Mouse (Mus musculus) embryonic facial prominence, embryonic 12.5 days (tissue): ENCODE measurements around the gene Nsun6. TPM values are rescaled to one million over a fixed set of nuclear protein-coding genes. Genes with fewer than 3 reads are reported as not detected.

Experiments
- ATAC-seq: fragments of 200-750 bp; cut with Nextera tagmentation; 2 replicates; pipeline ENCODE4 v1.8.0; 2017; ENCODE audit not compliant: insufficient number of reproducible peaks, insufficient read depth, low FRiP score, low TSS enrichment
- H3K27ac ChIP-seq: fragments of 300-500 bp; sonication (generic); 2 replicates; pipeline ENCODE4 v1.5.1; 2016; ENCODE audit warnings: mild to moderate bottlenecking
- H3K27me3 ChIP-seq: fragments of 300-500 bp; sonication (generic); 2 replicates; pipeline ENCODE4 v1.6.1; 2016; ENCODE audit warnings: mild to moderate bottlenecking, moderate library complexity
- H3K36me3 ChIP-seq: fragments of 300-500 bp; sonication (generic); 2 replicates; pipeline ENCODE4 v1.6.1; 2016; ENCODE audit warnings: mild to moderate bottlenecking
- H3K4me1 ChIP-seq: fragments of 300-500 bp; sonication (generic); 2 replicates; pipeline ENCODE4 v1.6.1; 2016
- H3K4me2 ChIP-seq: fragments of 300-500 bp; sonication (generic); replicated peaks from 2 replicates; pipeline ENCODE4 v1.6.1; 2016; ENCODE audit warnings: mild to moderate bottlenecking, moderate library complexity
- H3K4me3 ChIP-seq: fragments of 300-500 bp; sonication (generic); 2 replicates; pipeline ENCODE4 v1.5.1; 2016; ENCODE audit warnings: mild to moderate bottlenecking
- H3K9ac ChIP-seq: fragments of 300-500 bp; sonication (generic); 2 replicates; pipeline ENCODE4 v1.6.1; 2016; ENCODE audit warnings: mild to moderate bottlenecking, moderate library complexity
- H3K9me3 ChIP-seq: fragments of 300-500 bp; sonication (generic); 2 replicates; pipeline ENCODE4 v1.6.1; 2016; ENCODE audit warnings: mild to moderate bottlenecking, moderate library complexity
- WGBS: fragments of 180-500 bp; shearing (Covaris S2); methylation state at CpG from one replicate; pipeline ENCODE4 v1.1.7; 2016; 5-methylcytosine and 5-hydroxymethylcytosine counted together
- polyA plus RNA-seq: library from polyadenylated mRNA; unstranded; fragments of >200 nt; fragmentation: Nextera tagmentation; extraction: Ambion mirVana; gene quantifications from 2 replicates; pipeline ENCODE4 v1.2.1, GENCODE M21; 2016

Nsun6 gene
- polyA plus RNA-seq, 1 experiment from 2014 or later: 11.9 TPM

DNA sequence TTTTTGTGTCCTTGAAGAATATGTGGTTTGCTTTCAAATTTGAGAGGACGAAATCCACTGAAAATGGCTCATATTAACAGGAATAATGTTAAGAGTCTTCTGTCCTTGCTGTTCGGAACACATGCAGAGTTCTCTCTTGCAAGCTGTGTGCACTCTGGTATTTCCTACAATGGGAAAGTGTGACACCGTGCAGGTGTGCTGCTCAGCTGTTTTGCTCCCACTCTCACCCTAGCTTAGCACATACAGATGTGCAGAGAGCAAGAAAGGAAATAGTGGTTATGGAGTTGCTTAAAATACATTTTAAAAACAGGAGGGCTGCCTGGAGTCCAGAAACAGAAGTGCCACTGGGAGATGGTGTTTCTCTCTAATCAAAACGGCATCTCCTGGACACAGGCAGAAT, 65.5 kb downstream of the Nsun6 start:
- no peak for ATAC-seq

GRCm38 (mm10) chr2:14988451-14988850, 66.4 kb downstream of the Nsun6 start:
- H3K9me3 ChIP-seq: no peaks in the 10 kb centered on the region
- WGBS: 83% methylated on average over 4 of the region's 4 CpGs

More for the DNA sequence above, 65.5 kb downstream of the Nsun6 start:
- no peaks in the 10 kb centered on the region for H3K4me1 ChIP-seq
- no peak overlapping the region for H3K4me2 ChIP-seq
- H3K27ac ChIP-seq: no peak overlapping the region
- H3K9ac ChIP-seq: no peak overlapping the region
- H3K27me3 ChIP-seq: no peaks in the 10 kb centered on the region
- 0 out of 2 replicates have a peak, but pooled peaks cover 4% of the 10 kb centered on the region for H3K36me3 ChIP-seq
- H3K9me3 ChIP-seq: no peaks in the 10 kb centered on the region
- no peak overlapping the region for H3K4me3 ChIP-seq
- WGBS: 80% methylated on average over 4 of the region's 4 CpGs

DNA sequence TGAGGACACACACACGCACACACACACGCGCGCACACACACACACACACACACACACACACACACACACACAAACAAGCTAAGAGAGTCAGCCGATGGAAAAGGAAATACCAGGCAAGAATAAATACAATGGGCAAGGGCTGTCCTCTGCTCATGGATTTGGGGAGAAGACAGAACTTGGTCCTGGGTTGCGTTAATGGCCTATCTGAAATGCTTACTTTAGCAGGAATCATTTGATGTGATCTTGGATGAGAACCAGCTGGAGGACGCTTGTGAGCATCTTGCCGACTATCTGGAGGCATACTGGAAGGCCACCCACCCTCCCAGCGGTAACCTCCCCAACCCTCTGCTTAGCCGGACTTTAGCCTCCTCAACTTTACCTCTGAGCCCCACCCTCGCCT, 70.8 kb downstream of the Nsun6 start:
- Histone ChIP-seq H3K36me3 (no peaks in the 10 kb centered on the region), H3K4me2 (no peak overlapping the region), H3K4me3 (no peak overlapping the region), H3K9ac (no peak overlapping the region), H3K27me3 (no peaks in the 10 kb centered on the region), H3K4me1 (no peaks in the 10 kb centered on the region), H3K27ac (no peak overlapping the region), H3K9me3 (no peaks in the 10 kb centered on the region)
- 84% methylated on average over 11 of the region's 11 CpGs for WGBS
- no peak for ATAC-seq

More at GRCm38 (mm10) chr2:14988451-14988850, 66.4 kb downstream of the Nsun6 start:
- H3K4me3 ChIP-seq: no peak overlapping the region
- H3K27me3 ChIP-seq: no peaks in the 10 kb centered on the region
- ATAC-seq: no peak
- no peak overlapping the region for H3K9ac ChIP-seq
- no peaks in the 10 kb centered on the region for H3K4me1 ChIP-seq
- H3K36me3 ChIP-seq: 0 out of 2 replicates have a peak, but pooled peaks cover 4% of the 10 kb centered on the region
- no peak overlapping the region for H3K27ac ChIP-seq
- H3K4me2 ChIP-seq: no peak overlapping the region

DNA sequence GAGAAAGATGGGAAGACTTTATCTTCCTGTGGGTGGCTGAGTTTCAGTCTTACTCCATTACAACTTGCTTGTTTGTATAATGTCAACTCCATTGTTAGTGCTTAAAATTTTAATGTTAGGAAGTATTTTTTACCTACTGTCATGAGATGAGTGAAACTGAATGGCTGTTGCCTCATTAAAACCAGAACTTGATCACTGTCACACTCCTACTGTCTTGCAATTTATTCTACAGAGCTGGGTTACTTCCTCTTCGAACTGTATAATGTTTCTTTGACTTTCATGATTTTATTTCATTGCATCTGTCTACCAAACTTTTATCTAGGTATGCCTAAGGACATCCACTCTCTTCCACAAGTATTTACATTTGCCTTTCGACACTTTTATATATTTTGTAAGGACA, 93.4 kb downstream of the Nsun6 start:
- H3K4me1 ChIP-seq: no peaks in the 10 kb centered on the region
- no peak overlapping the region for H3K27ac ChIP-seq
- no peak for ATAC-seq
- WGBS: 89% methylated on average over 2 of the region's 2 CpGs
- no peaks in the 10 kb centered on the region for H3K9me3 ChIP-seq
- H3K9ac ChIP-seq: no peak overlapping the region
- H3K4me2 ChIP-seq: no peak overlapping the region
- H3K27me3 ChIP-seq: no peaks in the 10 kb centered on the region
- no peak overlapping the region for H3K4me3 ChIP-seq
- H3K36me3 ChIP-seq: no peaks in the 10 kb centered on the region

GRCm38 (mm10) chr2:14960963-14961488, 93.8 kb downstream of the Nsun6 start:
- no peak overlapping the region for H3K4me2 ChIP-seq
- no peaks in the 10 kb centered on the region for H3K4me1 ChIP-seq
- no peak overlapping the region for H3K4me3 ChIP-seq
- no peak overlapping the region for H3K27ac ChIP-seq
- 64% methylated on average over 1 of the region's 1 CpGs for WGBS
- H3K9ac ChIP-seq: no peak overlapping the region
- no peak for ATAC-seq
- H3K36me3 ChIP-seq: no peaks in the 10 kb centered on the region
- H3K27me3 ChIP-seq: no peaks in the 10 kb centered on the region
- no peaks in the 10 kb centered on the region for H3K9me3 ChIP-seq

- Histone ChIP-seq H3K27ac (no peak overlapping the region), H3K27me3 (no peaks in the 10 kb centered on the region), H3K9ac (no peak overlapping the region), H3K4me1 (no peaks in the 10 kb centered on the region), H3K9me3 (no peaks in the 10 kb centered on the region), H3K4me2 (no peak overlapping the region), H3K4me3 (no peak overlapping the region), H3K36me3 (no peaks in the 10 kb centered on the region)
- WGBS: 71% methylated on average over 2 of the region's 2 CpGs
- ATAC-seq: no peak
These were observed 101.8 kb downstream of the Nsun6 start for GRCm38 (mm10) chr2:14953090-14953489.

Other genes with a start within 250 kb of the Nsun6 start
- gene Arl5b, start 5.7 kb downstream of the Nsun6 start, polyA plus RNA-seq: 52.2 and 53.0 TPM in 2 replicates